Mouse (Mus musculus): ENCODE results near the gene Krtap10-10. TPM values are rescaled to one million over a fixed set of nuclear protein-coding genes. Genes with fewer than 3 reads are reported as not detected.
"Not testable (repeated sequence)": the region's sequence is repeated elsewhere in the genome, so short reads cannot be mapped to it uniquely, and the experiment has no call there.

The Krtap10-10 gene
- not detected in 2 replicates for polyA plus RNA-seq (2015; fragmentation: Nextera tagmentation; extraction: Ambion mirVana)

- Histone ChIP-seq H3K36me3 (ENCODE audit: poor library complexity, severe bottlenecking) (no peaks in the 10 kb centered on the region), H3K9me3 (replicated peaks) (no peaks in the 10 kb centered on the region), H3K4me1 (no peaks in the 10 kb centered on the region), H3K27me3 (no peaks in the 10 kb centered on the region), H3K4me2 (no peak within 1 kb of the TSS), H3K9ac (no peak within 1 kb of the TSS), H3K27ac (no peak within 1 kb of the TSS), H3K4me3 (no peak within 1 kb of the TSS)
- no peak for ATAC-seq
- 73% methylated on average over 9 of the region's 9 CpGs for WGBS
These were observed at the start of gene Krtap10-10 for GRCm38 (mm10) chr10:77835647-77836046. Krtap10-10 (plus strand) TSS chr10:77835947.

GRCm38 (mm10) chr10:77787876-77788275, 47.9 kb upstream of the Krtap10-10 start, which contains the start of gene Gm7137:
Gm7137 (minus strand) TSS chr10:77788200.
- not testable (repeated sequence) for H3K36me3 ChIP-seq (ENCODE audit: poor library complexity, severe bottlenecking); H3K27me3 ChIP-seq; H3K4me3 ChIP-seq; H3K4me1 ChIP-seq; H3K9ac ChIP-seq; H3K9me3 ChIP-seq (replicated peaks); ATAC-seq; H3K4me2 ChIP-seq; H3K27ac ChIP-seq
- WGBS, result no CpG with 5 or more reads among the region's 1 CpGs

- no peaks in the 10 kb centered on the region for H3K4me1 ChIP-seq
- no peak overlapping the region for H3K4me2 ChIP-seq
- no peaks in the 10 kb centered on the region for H3K27me3 ChIP-seq
- 92% methylated on average over 2 of the region's 2 CpGs for WGBS
- H3K9me3 ChIP-seq (replicated peaks), result no peaks in the 10 kb centered on the region
- H3K4me3 ChIP-seq, result no peak overlapping the region
- no peak for ATAC-seq
- no peak overlapping the region for H3K27ac ChIP-seq
- H3K9ac ChIP-seq, result no peak overlapping the region
- H3K36me3 ChIP-seq (ENCODE audit: poor library complexity, severe bottlenecking), result no peaks in the 10 kb centered on the region
These were observed 47.1 kb upstream of the Krtap10-10 start for GRCm38 (mm10) chr10:77788621-77789020.

DNA sequence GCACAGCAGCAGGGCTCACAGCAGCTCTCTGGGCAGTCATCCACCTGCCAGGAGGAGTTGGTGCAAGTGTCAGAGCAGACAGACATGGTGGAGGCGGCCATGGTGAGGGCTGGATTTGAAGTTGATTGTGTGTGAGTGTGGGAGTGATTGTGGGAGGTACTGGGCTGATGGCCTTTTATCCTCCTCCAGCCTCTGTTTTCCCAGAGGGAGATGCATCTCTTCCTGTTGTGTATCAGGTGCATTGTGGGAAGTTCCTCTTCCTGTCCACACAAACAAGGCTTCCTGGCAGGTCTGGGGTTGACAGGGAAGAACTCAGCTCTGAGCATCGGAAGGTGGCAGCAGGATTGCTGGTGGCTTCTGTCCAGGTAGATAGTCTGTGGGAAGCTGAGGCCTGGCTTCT, 40.8 kb upstream of the Krtap10-10 start, which contains the start of gene Gm9639:
Gm9639 (minus strand) TSS at position 101 of the 400 bp plus-strand sequence.
- no peak for ATAC-seq
- 50% methylated on average over 2 of the region's 2 CpGs for WGBS
- no peak within 1 kb of the TSS for H3K4me3 ChIP-seq
- H3K36me3 ChIP-seq (ENCODE audit: poor library complexity, severe bottlenecking), result no peaks in the 10 kb centered on the region
- no peaks in the 10 kb centered on the region for H3K27me3 ChIP-seq
- H3K4me1 ChIP-seq, result peaks cover 13% of the 10 kb centered on the region
- H3K9me3 ChIP-seq (replicated peaks), result no peaks in the 10 kb centered on the region
- H3K27ac ChIP-seq, result no peak within 1 kb of the TSS; the same call in 1 of the 2 replicates
- no peak within 1 kb of the TSS for H3K4me2 ChIP-seq
- H3K9ac ChIP-seq, result no peak within 1 kb of the TSS

GRCm38 (mm10) chr10:77797677-77798076, 38.1 kb upstream of the Krtap10-10 start:
- no peak for ATAC-seq
- Histone ChIP-seq H3K36me3 (ENCODE audit: poor library complexity, severe bottlenecking) (no peaks in the 10 kb centered on the region), H3K4me1 (peaks cover 13% of the 10 kb centered on the region), H3K9me3 (replicated peaks) (no peaks in the 10 kb centered on the region), H3K4me2 (no peak overlapping the region), H3K27ac (peak overlapping the region; percentile 69), H3K27me3 (no peaks in the 10 kb centered on the region), H3K9ac (no peak overlapping the region), H3K4me3 (no peak overlapping the region)
- WGBS, result 15% methylated on average over 3 of the region's 3 CpGs

DNA sequence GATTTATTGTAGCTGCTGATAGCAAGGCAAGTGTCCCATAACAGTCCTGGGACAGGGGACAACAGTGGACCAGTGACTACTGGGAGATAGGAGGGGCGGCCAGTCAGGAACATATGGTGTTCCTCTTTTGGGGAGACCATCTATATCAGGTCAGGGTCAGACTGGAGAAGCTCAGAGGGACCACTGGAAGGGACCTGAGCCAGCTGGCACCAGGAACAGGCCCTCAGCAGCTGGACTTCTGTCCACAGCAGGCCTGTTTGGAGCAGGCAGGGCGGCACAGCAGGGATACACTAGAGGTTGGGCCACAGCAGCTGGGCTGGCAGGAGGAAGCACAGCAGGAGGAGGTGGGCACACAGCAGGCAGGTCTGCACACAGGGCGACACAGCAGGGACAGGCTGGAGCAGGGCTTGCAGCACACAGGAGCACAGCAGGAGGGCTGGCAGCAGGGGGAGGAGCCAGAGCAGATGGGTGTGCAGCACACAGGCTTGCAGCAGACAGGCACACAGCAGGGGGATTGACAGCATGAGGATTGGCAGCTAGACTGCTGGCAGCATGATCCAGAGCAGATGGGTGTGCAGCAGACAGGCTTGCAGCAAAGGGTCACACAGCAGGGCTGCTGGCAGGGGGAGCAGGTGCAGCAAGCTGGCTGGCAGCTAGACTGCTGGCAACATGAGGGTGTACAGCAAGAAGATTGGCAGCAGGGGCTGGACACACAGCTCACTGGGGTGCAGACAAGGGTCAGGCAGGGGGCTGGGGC, 37.4 kb upstream of the Krtap10-10 start:
- not testable (repeated sequence) for ATAC-seq; H3K4me2 ChIP-seq; H3K9me3 ChIP-seq (replicated peaks); H3K4me3 ChIP-seq; H3K36me3 ChIP-seq (ENCODE audit: poor library complexity, severe bottlenecking); H3K27me3 ChIP-seq; H3K9ac ChIP-seq
- peak overlapping the region; percentile 69 for H3K27ac ChIP-seq
- peaks cover 13% of the 10 kb centered on the region for H3K4me1 ChIP-seq
- WGBS, result 38% methylated on average over 3 of the region's 3 CpGs

DNA sequence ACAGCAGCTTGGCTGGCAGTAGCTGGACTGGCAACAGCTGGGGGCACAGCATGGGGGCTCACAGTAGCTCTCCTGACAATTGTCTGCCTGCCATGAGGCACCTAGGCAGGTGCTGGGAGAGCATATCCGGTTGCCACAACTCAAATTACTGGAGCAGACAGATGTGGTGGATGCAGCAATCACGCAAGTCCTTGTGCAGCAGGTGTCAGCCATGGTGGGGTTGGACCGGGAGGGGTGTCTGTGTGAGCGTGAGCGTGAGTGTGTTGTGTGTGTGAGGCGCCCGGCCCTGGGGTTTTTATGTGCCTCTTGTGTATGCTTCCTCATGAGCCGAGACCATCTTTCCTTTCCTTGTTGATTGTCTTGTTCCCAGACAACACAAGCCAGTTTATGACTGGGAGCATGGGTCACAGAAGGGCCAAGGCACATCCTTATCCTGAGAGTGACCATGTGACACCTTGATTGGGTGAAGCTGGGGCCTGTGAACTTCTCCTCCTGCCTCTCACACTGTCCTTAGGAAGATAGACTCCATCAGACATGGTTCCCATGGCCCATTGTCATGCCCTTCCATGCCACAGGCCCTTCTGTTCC, 36.7 kb upstream of the Krtap10-10 start, which contains the start of gene Gm19668:
Gm19668 (minus strand) TSS at position 213 of the 588 bp plus-strand sequence.
- no peak for ATAC-seq
- 66% methylated on average over 8 of the region's 8 CpGs for WGBS
- H3K4me1 ChIP-seq, result peaks cover 13% of the 10 kb centered on the region

DNA sequence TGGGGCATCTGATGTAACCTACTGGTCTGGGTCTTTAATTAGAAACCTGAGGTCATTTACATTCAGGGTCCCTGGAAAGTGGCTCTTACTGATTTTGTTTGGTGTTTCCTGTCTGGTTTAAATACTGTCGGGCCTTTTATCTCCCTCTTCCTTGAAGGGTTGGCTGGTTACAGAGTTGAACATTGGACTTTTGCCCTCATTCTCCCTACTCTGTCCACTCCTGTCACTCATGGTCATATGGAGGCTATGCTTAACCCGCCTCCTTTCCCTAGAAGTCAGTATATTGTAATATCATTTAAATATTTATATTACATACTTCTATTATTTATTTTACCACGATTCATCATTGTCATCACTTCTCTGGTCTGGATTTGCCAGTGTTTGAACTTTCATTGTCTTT, 31.7 kb upstream of the Krtap10-10 start:
- H3K9ac ChIP-seq, result no peak overlapping the region
- ATAC-seq, result no peak
- no peaks in the 10 kb centered on the region for H3K9me3 ChIP-seq (replicated peaks)
- no peak overlapping the region for H3K27ac ChIP-seq
- H3K36me3 ChIP-seq (ENCODE audit: poor library complexity, severe bottlenecking), result no peaks in the 10 kb centered on the region
- H3K4me3 ChIP-seq, result no peak overlapping the region
- H3K27me3 ChIP-seq, result no peaks in the 10 kb centered on the region
- WGBS, result 84% methylated on average over 3 of the region's 3 CpGs
- no peak overlapping the region for H3K4me2 ChIP-seq
- H3K4me1 ChIP-seq, result 0 out of 2 replicates have a peak, but pooled peaks cover under 1% of the 10 kb centered on the region

More for the DNA sequence above, 36.7 kb upstream of the Krtap10-10 start, which contains the start of gene Gm19668:
- no peaks in the 10 kb centered on the region for H3K36me3 ChIP-seq (ENCODE audit: poor library complexity, severe bottlenecking)
- H3K9ac ChIP-seq, result no peak within 1 kb of the TSS
- H3K27me3 ChIP-seq, result no peaks in the 10 kb centered on the region
- H3K4me3 ChIP-seq, result no peak within 1 kb of the TSS
- H3K4me2 ChIP-seq, result no peak within 1 kb of the TSS
- H3K9me3 ChIP-seq (replicated peaks), result no peaks in the 10 kb centered on the region
- peak within 1 kb of the TSS; percentile 69 for H3K27ac ChIP-seq

DNA sequence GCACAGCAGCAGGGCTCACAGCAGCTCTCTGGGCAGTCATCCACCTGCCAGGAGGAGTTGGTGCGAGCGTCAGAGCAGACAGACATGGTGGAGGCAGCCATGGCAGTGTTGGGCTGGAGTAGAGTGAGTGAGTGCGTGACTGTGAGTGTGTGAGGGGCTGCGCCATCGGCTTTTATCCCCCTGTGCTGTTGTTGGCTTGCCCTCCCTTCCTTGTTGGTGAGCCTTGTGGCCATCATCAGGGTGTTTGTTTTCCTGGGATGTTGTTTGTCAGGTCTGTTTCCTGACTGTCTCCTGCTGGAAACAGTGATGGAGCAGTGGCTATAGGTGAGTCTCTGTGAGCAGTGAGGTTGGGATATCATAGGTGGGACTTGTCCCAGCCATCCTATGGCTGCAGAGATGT, 24.0 kb upstream of the Krtap10-10 start, which contains the start of gene Gm9507:
Gm9507 (minus strand) TSS at position 101 of the 400 bp plus-strand sequence.
- no peak within 1 kb of the TSS for H3K9ac ChIP-seq
- H3K27ac ChIP-seq, result no peak within 1 kb of the TSS
- no peaks in the 10 kb centered on the region for H3K27me3 ChIP-seq
- WGBS, result 67% methylated on average over 5 of the region's 5 CpGs
- H3K4me1 ChIP-seq, result no peaks in the 10 kb centered on the region
- ATAC-seq, result no peak
- H3K4me3 ChIP-seq, result no peak within 1 kb of the TSS
- H3K36me3 ChIP-seq (ENCODE audit: poor library complexity, severe bottlenecking), result no peaks in the 10 kb centered on the region
- no peak within 1 kb of the TSS for H3K4me2 ChIP-seq
- peaks cover 3% of the 10 kb centered on the region; the same call in 1 of the 2 replicates for H3K9me3 ChIP-seq (replicated peaks)

- H3K27ac ChIP-seq, result no peak within 1 kb of the TSS
- H3K9me3 ChIP-seq (replicated peaks), result peaks cover 3% of the 10 kb centered on the region; the same call in 1 of the 2 replicates
- H3K36me3 ChIP-seq (ENCODE audit: poor library complexity, severe bottlenecking), result no peaks in the 10 kb centered on the region
- no peaks in the 10 kb centered on the region for H3K27me3 ChIP-seq
- H3K4me3 ChIP-seq, result no peak within 1 kb of the TSS
- ATAC-seq, result no peak
- H3K4me2 ChIP-seq, result no peak within 1 kb of the TSS
- no peaks in the 10 kb centered on the region for H3K4me1 ChIP-seq
- H3K9ac ChIP-seq, result no peak within 1 kb of the TSS
- WGBS, result 49% methylated on average over 4 of the region's 4 CpGs
These were observed 21.4 kb upstream of the Krtap10-10 start, which contains the start of gene Gm2696 for GRCm38 (mm10) chr10:77814382-77814781. Gm2696 (plus strand) TSS chr10:77814682.

DNA sequence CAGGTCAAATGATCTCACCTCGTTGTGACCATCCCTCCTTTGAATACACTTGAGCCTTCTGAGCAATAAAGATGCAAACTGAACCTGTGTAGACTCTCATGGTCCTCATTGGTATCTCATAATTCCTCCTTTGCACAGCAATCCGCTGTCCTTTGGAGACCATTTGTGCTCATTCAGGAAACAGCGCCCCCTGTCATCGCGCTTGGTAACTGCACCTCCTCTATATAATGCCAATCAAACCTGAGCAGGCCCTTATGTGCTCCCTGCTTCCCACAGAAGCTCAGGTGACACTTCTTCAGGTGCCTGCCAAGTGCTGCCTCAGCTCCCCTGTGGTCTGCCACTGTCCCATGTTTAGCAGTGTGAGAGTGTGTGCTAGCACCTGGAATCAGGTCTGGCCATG, 20.2 kb upstream of the Krtap10-10 start:
- ATAC-seq, result no peak
- WGBS, result 30% methylated on average over 5 of the region's 5 CpGs
- Histone ChIP-seq H3K9me3 (replicated peaks) (no peaks in the 10 kb centered on the region), H3K4me3 (no peak overlapping the region), H3K27me3 (no peaks in the 10 kb centered on the region), H3K9ac (no peak overlapping the region), H3K27ac (no peak overlapping the region), H3K4me2 (no peak overlapping the region), H3K4me1 (no peaks in the 10 kb centered on the region), H3K36me3 (ENCODE audit: poor library complexity, severe bottlenecking) (no peaks in the 10 kb centered on the region)

DNA sequence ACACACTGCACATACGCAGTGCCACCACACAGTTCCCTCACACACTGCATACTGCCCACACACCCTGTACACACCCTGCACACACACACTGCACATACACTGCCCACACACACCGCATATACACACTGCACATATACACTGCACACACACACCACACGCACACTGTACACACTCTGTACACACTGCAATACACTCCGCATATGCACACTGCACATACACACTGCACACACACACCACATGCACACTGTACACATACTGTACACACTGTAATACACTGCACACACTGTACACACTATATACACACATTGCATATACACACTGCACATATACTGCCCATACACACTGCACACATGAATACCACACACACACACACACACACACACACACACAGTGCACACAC, 17.2 kb upstream of the Krtap10-10 start:
- Histone ChIP-seq H3K9ac (no peak overlapping the region), H3K4me3 (no peak overlapping the region), H3K4me1 (no peaks in the 10 kb centered on the region), H3K9me3 (replicated peaks) (no peaks in the 10 kb centered on the region), H3K36me3 (ENCODE audit: poor library complexity, severe bottlenecking) (no peaks in the 10 kb centered on the region), H3K27me3 (no peaks in the 10 kb centered on the region), H3K27ac (no peak overlapping the region), H3K4me2 (no peak overlapping the region)
- WGBS, result 96% methylated on average over 4 of the region's 4 CpGs
- ATAC-seq, result no peak

All from forebrain, embryonic 13.5 days (tissue).